Mouse (Mus musculus) hindbrain, embryonic 15.5 days (tissue): ENCODE data around the gene Sec22b. TPM values are rescaled to one million over a fixed set of nuclear protein-coding genes. Genes with fewer than 3 reads are reported as not detected.

Source experiments
- ATAC-seq: fragments of 200-750 bp; cut with Nextera tagmentation; 2 replicates; pipeline ENCODE4 v1.8.0; 2017; ENCODE audit warnings: low read depth, moderate number of reproducible peaks, moderate TSS enrichment; ENCODE audit not compliant: low FRiP score
- H3K27ac ChIP-seq: fragments of 300-500 bp; sonication (generic); replicated peaks from 2 replicates; pipeline ENCODE4 v1.5.1; 2015; ENCODE audit warnings: mild to moderate bottlenecking, inconsistent platforms
- H3K27me3 ChIP-seq: fragments of 300-500 bp; sonication (generic); 2 replicates; pipeline ENCODE4 v1.6.1; 2015; ENCODE audit warnings: control low read depth, inconsistent platforms
- H3K36me3 ChIP-seq: fragments of 300-500 bp; sonication (generic); 2 replicates; pipeline ENCODE4 v1.6.1; 2015; ENCODE audit warnings: control low read depth, inconsistent platforms
- H3K4me1 ChIP-seq: fragments of 300-500 bp; sonication (generic); replicated peaks from 2 replicates; pipeline ENCODE4 v1.6.1; 2015; ENCODE audit warnings: control low read depth, inconsistent platforms
- H3K4me2 ChIP-seq: fragments of 300-500 bp; sonication (generic); 2 replicates; pipeline ENCODE4 v1.6.1; 2015; ENCODE audit warnings: moderate library complexity, mild to moderate bottlenecking, inconsistent platforms
- H3K4me3 ChIP-seq: fragments of 300-500 bp; sonication (generic); 2 replicates; pipeline ENCODE4 v1.5.1; 2015; ENCODE audit warnings: mild to moderate bottlenecking, inconsistent platforms
- H3K9ac ChIP-seq: fragments of 300-500 bp; sonication (generic); 2 replicates; pipeline ENCODE4 v1.6.1; 2015; ENCODE audit warnings: inconsistent platforms
- H3K9me3 ChIP-seq: fragments of 300-500 bp; sonication (generic); 2 replicates; pipeline ENCODE4 v1.6.1; 2016; ENCODE audit warnings: control low read depth, inconsistent platforms
- WGBS: fragments of 180-500 bp; shearing (Covaris S2); methylation state at CpG from one replicate; pipeline ENCODE4 v1.1.7; 2015; 5-methylcytosine and 5-hydroxymethylcytosine counted together
- polyA plus RNA-seq: library from polyadenylated mRNA; unstranded; fragments of >200 nt; fragmentation: Nextera tagmentation; extraction: Ambion mirVana; gene quantifications from 2 replicates; pipeline ENCODE4 v1.2.1, GENCODE M21; 2015

The Sec22b gene
- polyA plus RNA-seq, result 94.6 and 96.4 TPM in 2 replicates

DNA sequence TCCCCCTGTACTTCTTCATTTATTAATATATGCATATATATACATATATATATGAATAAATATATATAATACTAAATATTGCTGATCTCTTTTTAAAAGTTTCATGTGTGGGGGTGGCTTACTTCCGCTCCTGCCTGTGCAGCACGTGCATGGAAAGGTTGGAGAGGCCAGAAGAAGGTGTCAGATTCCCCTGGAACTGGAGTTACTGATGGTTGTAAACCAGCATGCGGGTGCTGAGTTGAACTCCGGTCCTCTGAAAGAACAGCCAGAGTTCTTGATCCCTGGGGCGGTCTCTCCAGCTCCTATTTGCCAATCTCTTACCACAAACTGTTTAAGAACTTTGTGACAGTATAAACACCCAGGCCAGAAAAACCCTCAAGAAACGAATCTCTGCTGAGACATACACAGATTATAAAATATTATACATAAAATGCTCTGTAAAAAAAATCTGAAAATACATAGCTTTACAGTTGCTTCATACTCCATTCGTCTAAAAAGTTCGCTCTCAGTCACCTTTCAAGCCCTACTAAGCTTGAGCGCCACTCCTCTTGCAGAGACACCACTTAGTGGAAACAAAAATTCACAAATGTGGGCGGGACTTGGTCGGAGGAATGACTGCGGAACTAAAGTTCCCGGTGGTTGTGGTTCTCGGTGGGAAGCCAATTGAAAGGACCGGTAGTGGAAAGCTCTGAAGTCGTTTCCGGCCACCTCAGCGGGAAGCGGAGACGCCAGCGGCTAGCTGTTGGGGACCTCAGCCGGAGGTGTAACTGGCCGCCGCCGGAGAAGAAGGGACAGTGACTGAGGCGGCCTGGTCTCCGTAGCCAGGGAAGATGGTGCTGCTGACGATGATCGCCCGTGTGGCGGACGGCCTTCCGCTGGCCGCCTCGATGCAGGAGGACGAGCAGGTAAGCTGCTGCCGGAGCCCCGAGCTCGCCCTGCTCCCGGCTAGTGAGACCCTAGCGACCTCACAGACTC, at the start of gene Sec22b:
Gene Sec22b (plus strand): TSS at position 675 of the 975 bp plus-strand sequence.
- Histone ChIP-seq H3K27me3 (no peaks in the 10 kb centered on the region), H3K4me1 (peaks cover 25% of the 10 kb centered on the region), H3K4me3 (peak within 1 kb of the TSS; percentile 87), H3K4me2 (peak within 1 kb of the TSS; percentile 69), H3K9ac (peak within 1 kb of the TSS; percentile 92), H3K27ac (peak within 1 kb of the TSS; percentile 56), H3K9me3 (no peaks in the 10 kb centered on the region), H3K36me3 (no peaks in the 10 kb centered on the region)
- WGBS, result 5% methylated on average over 41 of the region's 41 CpGs
- ATAC-seq, result peak; percentile 82

DNA sequence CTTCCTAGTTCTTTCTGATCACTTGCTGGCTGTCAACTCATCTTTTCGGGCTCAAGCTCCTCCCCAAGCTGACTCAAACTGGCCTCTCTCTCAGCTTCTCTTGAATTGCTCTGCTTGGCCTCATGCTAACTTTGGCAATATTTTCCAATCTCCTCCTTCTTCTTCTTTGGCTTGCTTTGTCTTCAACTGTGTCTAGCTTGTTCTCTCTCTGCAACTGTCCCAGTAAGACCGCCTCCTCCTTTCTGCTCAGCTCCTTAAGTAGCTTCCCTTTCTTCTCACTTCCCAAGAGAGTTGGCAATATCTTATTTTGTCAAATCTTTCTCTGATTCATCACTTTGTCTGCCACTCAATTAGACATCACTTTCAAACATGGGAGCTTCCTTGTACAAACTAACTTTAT, 49.2 kb upstream of the Sec22b start:
- no peaks in the 10 kb centered on the region for H3K36me3 ChIP-seq
- 0 out of 2 replicates have a peak, but pooled peaks cover 4% of the 10 kb centered on the region for H3K4me1 ChIP-seq
- H3K9ac ChIP-seq, result no peak overlapping the region
- ATAC-seq, result no peak
- H3K27me3 ChIP-seq, result no peaks in the 10 kb centered on the region
- H3K4me3 ChIP-seq, result no peak overlapping the region
- H3K9me3 ChIP-seq, result no peaks in the 10 kb centered on the region
- no peak overlapping the region for H3K4me2 ChIP-seq
- 81% methylated on average over 2 of the region's 2 CpGs for WGBS
- H3K27ac ChIP-seq, result no peak overlapping the region

DNA sequence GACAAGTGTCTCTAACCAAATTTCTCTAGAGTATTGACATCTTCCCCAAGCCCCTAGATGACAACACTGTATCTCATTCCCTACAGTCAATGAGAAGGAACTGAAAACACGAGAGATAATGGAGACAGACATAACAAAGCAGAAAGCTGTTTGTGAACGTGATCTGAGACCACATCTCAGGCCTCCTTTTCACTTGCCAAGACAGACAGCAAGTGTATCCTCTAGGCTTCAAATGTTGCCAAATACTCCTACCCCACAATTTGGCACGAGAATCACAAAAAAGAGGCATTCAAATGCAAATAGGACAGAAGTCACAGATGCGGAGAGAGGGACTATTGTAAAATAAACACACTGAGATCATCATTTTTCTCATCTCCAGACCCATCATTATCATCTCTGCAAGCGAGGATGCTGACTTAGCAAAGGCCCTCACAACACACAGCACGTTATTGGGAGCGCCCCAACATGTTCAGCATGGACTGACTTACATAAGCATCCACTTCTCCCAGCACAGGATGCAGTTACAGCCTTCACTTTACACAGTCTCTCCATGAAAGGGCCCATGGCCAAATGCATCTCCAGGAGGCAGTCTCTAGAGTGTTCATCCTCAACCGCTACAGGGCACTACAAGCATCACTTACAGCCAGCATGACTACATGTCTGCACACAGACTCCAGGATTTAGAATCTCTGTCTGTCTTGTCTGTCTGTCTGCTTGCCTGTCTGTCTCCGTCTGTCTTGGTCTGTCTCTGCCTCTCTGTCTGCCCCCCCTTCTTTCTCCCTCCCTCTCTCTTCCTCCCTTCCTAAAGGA, 46.2 kb upstream of the Sec22b start:
- Histone ChIP-seq H3K4me3 (no peak overlapping the region), H3K9ac (no peak overlapping the region), H3K9me3 (no peaks in the 10 kb centered on the region), H3K27ac (peak overlapping the region; percentile 3), H3K27me3 (no peaks in the 10 kb centered on the region), H3K4me1 (0 out of 2 replicates have a peak, but pooled peaks cover 4% of the 10 kb centered on the region), H3K4me2 (no peak overlapping the region), H3K36me3 (no peaks in the 10 kb centered on the region)
- WGBS, result 47% methylated on average over 9 of the region's 9 CpGs
- peak; percentile 54; the same call in 1 of the 2 replicates for ATAC-seq

DNA sequence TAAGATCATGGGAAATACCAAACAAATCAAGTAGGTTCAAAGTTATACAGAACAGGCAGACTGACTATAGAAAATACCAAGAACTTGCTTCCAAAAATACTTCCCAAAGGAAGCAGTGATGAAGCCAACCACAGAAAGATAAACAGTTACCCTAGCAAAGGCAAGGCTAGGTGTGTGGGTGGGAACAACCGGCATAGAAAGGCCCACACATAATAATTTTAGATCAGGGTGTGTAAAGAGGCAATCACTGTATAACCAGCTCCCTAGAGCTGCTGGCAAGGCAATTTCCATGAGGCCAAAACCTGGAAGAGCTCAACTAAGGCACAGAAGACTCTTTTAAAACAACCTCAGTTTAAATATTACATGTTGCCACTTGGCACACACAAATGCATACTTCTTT, 41.6 kb upstream of the Sec22b start:
- Histone ChIP-seq H3K36me3 (no peaks in the 10 kb centered on the region), H3K27ac (no peak overlapping the region), H3K9me3 (no peaks in the 10 kb centered on the region), H3K9ac (no peak overlapping the region), H3K4me2 (no peak overlapping the region), H3K27me3 (no peaks in the 10 kb centered on the region), H3K4me1 (0 out of 2 replicates have a peak, but pooled peaks cover 2% of the 10 kb centered on the region), H3K4me3 (no peak overlapping the region)
- no peak for ATAC-seq
- WGBS, result 90% methylated on average over 1 of the region's 1 CpGs

DNA sequence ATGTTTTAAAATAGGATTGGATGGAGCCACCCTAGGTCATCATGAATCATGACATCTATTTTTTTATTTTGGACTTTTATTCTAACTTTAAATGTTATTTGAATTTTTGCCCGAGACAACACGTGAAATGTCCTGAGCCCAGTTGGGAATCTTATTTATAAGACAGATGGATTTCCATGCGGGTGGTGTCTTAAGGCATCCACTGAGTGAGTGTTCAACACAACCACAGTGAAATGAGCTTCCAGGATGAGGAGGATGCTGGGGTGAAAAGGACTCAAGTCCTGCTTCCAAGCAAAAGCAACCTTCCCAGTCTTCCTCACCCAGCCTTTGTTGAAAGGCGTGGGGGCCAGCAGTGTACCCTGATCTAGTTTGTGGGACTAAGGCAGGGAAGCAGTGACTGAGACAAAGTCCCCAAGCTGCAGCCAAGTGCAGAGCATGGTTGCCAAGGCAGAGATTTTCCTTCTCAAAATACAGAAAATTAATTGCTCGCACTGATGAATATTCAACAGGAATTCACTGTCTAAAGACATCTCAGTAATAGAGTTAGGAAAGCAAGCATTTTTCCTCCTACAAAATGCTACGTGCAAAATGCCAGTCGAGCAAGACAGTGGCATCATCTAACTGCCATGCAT, 40.1 kb upstream of the Sec22b start:
- 91% methylated on average over 7 of the region's 7 CpGs for WGBS
- H3K4me1 ChIP-seq, result no peaks in the 10 kb centered on the region
- H3K4me2 ChIP-seq, result no peak overlapping the region
- H3K9ac ChIP-seq, result no peak overlapping the region
- no peaks in the 10 kb centered on the region for H3K9me3 ChIP-seq
- H3K36me3 ChIP-seq, result no peaks in the 10 kb centered on the region
- H3K27me3 ChIP-seq, result no peaks in the 10 kb centered on the region
- ATAC-seq, result no peak
- H3K4me3 ChIP-seq, result no peak overlapping the region
- H3K27ac ChIP-seq, result no peak overlapping the region

DNA sequence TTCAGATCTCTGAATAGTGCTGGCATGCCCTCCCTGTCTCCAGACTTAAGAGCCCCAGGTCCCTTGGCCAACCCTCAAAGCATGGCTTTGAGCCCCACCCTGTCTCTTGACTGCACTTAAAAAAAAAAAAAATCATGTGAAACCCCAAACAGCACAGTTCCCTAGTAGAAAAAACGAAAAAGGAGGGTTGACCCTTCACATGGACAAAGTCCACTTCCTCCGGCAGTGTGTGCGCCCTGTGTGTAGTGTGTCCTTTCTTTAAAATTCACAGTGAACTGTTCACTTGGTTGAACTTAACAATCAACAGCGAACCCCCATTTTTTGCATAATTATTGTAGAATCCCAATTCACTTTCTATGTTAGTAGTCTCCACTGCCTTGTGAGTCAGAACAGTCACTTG, 34.3 kb upstream of the Sec22b start:
- Histone ChIP-seq H3K4me3 (peak overlapping the region; percentile 63), H3K36me3 (no peaks in the 10 kb centered on the region), H3K27me3 (peaks cover 4% of the 10 kb centered on the region; the same call in 1 of the 2 replicates), H3K27ac (no peak overlapping the region), H3K9ac (no peak overlapping the region), H3K9me3 (no peaks in the 10 kb centered on the region), H3K4me1 (peaks cover 20% of the 10 kb centered on the region), H3K4me2 (peak overlapping the region; percentile 92)
- no peak for ATAC-seq
- WGBS, result 75% methylated on average over 4 of the region's 4 CpGs

DNA sequence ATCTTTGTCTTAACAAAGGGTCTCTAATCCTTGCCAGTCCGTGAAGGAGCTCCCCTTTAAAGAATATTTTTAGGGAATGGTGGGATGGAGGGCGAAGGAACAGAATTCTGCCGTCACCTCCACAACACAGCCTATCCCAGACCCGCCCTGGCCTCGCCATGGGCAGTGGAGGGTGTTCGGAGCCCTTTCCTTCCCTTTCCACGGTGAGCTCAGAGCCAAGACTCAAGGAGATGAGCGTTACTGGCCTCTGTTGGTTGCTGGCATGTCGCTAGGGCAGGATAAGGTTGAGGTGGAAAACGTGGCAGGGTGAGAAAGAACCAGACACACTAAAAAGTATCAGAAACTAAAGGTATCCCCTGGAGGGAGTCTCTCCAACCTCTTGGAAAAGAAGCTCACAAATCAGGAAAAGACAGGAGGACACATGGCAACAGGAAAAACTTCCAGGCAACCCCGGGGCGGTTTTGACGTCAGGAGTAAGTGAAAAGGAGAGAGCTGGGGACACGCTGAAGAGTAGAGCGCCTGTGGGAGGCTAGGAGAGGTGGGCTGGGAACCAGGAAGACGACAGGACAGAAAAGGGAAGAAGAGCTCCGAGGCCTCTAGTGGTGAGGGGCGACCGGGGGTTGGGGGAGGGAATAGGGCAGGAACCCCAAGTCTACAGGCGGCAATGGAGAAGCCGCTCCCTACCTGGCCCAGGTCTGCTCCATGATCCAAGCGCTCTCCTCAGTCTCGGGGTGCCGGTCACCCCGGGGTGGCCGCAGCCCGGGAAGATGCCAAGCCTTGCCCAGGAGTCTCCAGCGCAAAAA, 33.6 kb upstream of the Sec22b start:
- peak; percentile 65 for ATAC-seq
- Histone ChIP-seq H3K36me3 (no peaks in the 10 kb centered on the region), H3K27me3 (peaks cover 4% of the 10 kb centered on the region; the same call in 1 of the 2 replicates), H3K27ac (peak overlapping the region; percentile 32; the same call in 1 of the 2 replicates), H3K4me2 (peak overlapping the region; percentile 92), H3K9me3 (no peaks in the 10 kb centered on the region), H3K9ac (peak overlapping the region; percentile 56), H3K4me3 (peak overlapping the region; percentile 63), H3K4me1 (peaks cover 20% of the 10 kb centered on the region)
- 2% methylated on average over 28 of the region's 28 CpGs for WGBS

DNA sequence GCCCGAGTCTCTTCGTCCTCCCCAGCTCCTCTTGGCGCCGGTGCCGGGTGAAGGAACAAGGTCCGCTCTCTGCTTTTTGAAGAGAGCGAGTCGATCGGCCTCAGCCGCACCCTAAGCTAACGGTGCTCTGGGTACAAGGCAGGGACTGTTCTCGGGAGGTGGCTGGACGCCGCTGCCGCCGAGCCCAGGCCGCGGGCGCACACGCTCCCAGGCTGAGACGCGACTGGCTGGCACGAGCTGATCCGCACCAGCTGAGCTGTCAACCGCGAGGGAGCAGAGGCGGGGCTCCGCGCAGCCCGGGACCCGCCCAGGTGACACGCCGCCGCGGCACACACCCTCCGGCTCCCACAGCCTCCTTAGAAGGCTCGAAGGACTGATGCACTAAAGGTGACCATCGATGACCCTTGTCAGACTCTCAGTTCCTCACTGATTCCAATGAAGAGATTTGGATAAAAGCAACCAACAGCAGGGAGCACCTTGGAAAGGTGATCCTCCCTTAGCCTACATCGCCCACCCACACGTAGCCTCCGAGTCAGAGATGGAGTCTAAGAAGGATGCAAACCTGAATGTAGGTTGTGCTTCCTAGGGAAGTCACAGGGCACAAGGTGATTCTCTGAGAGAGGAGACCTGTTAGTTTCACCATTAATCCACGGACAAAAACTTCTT, 32.8 kb upstream of the Sec22b start:
- Histone ChIP-seq H3K9me3 (no peaks in the 10 kb centered on the region), H3K27ac (peak overlapping the region; percentile 32; the same call in 1 of the 2 replicates), H3K4me1 (peaks cover 20% of the 10 kb centered on the region), H3K36me3 (no peaks in the 10 kb centered on the region), H3K4me3 (peak overlapping the region; percentile 63), H3K9ac (peak overlapping the region; percentile 56), H3K27me3 (peaks cover 4% of the 10 kb centered on the region; the same call in 1 of the 2 replicates), H3K4me2 (peak overlapping the region; percentile 92)
- ATAC-seq, result peak; percentile 87
- 3% methylated on average over 42 of the region's 42 CpGs for WGBS

DNA sequence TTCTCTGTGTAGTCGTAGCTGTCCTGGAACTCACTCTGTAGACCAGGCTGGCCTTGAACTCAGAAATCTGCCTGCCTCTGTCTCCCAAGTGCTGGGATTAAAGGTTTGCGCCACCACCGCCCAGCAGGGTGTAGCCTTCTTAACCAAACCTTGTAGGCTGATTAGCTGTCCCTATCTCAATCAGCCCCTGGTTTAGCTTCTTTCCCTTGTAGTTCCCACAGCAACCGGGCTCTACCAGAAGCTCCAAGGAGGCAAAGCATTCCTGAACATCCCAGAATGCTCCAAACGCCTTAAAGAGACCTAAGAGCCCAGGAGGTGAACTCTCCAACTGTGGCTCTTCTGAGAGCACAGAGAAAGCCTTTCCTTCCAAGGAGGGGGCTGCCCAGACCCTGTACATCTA, 32.3 kb upstream of the Sec22b start:
- Histone ChIP-seq H3K9ac (no peak overlapping the region), H3K27ac (no peak overlapping the region), H3K4me2 (no peak overlapping the region), H3K9me3 (no peaks in the 10 kb centered on the region), H3K4me3 (no peak overlapping the region), H3K27me3 (peaks cover 4% of the 10 kb centered on the region; the same call in 1 of the 2 replicates), H3K4me1 (peaks cover 20% of the 10 kb centered on the region), H3K36me3 (no peaks in the 10 kb centered on the region)
- ATAC-seq, result no peak
- WGBS, result 56% methylated on average over 5 of the region's 5 CpGs

DNA sequence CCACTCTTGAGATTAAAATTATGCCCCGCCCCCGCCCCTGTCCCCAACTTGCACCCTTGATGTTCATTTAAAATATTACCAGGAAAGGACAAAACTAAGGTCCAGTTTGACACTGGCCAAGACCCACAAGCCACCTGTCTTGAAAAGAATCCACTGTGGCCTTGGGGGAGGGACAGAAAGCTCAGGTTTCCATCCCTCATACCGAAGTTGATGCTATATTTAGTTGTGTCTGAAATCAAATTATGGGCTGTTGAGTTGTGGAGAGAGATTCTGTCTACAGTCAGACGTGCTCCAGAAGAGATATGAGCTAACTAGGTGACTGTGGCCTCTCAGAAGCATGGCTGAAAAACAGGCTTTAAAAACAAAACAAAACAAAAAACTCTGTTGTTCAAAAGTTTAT, 31.3 kb upstream of the Sec22b start:
- no peak overlapping the region for H3K9ac ChIP-seq
- H3K4me1 ChIP-seq, result peaks cover 20% of the 10 kb centered on the region
- no peaks in the 10 kb centered on the region for H3K9me3 ChIP-seq
- WGBS, result 81% methylated on average over 4 of the region's 4 CpGs
- H3K4me2 ChIP-seq, result no peak overlapping the region
- no peaks in the 10 kb centered on the region for H3K36me3 ChIP-seq
- no peak overlapping the region for H3K27ac ChIP-seq
- H3K27me3 ChIP-seq, result peaks cover 4% of the 10 kb centered on the region; the same call in 1 of the 2 replicates
- no peak for ATAC-seq
- H3K4me3 ChIP-seq, result no peak overlapping the region
